Mouse (Mus musculus): ENCODE measurements around the gene Pitpnc1. TPM values are rescaled to one million over a fixed set of nuclear protein-coding genes. Genes with fewer than 3 reads are reported as not detected.
A peak's percentile ranks its signal among the peaks of the same experiment; 100 is the strongest.

Pitpnc1 gene
- total RNA-seq, 2 experiments from 2014 or later: 61.1 to 64.3 TPM

DNA sequence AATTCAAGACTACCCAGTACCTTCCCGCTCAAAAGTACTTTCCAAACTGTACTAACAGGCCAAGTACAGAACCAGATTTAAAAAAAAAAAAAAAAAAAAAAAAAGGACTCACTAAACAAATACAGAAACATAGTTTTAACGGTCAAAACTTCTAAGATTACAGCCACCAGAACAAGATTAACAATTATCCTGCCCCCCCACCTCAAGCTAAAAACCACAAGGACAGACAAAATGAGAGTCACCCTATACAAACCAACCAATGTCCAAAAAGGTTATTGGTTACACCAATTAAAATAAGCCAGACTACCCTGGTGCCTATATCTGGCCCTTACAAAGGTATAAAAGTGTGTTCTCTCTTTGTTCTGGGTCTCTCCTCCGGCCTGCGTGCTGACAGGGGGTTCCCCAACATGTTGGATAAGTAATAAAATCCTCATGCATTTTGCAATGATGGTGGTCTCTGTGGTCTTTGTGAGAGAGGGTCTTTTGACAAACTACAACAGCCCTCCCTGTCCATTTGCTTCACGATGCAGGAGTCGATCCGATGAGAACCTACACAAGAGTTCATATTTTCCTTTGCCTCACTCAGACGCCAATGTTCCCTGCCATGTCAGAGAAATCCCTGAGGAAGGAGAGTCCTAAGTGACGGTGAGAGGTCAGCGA is 54.5 kb downstream of the Pitpnc1 start:
- DNase-seq (ENCODE audit: low spot score in 2 of 2): no peak
- intact Hi-C loops (cut with DNase I): no loop called here

DNA sequence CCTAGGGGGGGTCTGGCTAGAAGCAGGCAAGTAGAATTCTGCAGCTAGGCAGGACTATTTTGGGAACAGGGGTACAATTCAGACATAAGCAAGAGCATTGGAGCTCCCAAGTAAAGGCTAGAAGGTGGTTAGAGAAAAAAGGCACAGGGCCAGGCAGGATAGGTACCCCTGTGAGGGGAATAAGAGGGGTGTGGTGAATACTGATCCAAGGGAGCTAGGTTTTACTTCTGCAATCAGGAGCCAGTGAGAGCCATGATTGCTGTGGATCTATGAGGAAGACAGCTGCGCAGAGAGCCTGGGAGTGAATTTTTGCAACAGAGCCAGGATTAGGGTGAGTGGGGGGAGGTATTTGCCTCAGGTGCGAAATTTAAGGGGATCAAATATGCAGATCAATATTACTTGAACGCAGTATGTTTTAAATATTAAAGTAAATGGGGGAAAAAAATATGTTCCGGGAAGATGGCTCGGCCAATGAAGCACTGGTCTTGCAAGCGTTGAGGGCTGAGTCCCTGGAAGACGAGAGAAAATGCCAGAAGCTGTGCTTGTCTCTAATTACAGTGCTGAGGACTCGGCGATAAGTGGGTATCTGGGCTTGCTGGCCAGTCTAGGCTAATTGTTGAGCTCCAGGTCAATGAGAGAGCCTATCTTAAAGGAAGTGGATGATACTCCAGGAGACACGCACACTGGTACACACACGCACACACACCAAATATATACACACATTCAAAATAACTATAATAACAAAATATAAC is 55.3 kb downstream of the Pitpnc1 start:
- no peak for DNase-seq (ENCODE audit: low spot score in 2 of 2)
- intact Hi-C loops (cut with DNase I): no loop called here

DNA sequence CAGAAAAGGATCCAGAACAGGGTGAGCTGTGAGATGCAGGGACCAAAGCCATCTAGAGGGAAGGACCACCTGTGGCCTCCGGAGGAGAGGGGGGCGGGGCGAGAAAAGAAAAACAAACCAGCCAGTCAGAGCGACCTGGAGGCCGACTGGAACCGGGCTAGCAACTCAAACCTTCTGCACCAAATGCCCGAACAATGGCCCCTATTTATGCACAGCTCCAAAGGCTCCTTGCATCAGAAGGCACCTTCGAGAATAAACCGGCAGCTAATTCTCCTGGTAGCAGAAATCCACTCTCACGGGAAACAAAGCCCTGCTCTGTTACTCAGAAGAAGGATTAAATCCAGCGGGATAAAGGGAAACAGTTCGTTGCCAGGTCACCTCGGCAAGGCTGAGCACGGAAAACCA is 57.2 kb downstream of the Pitpnc1 start:
- peak; percentile 49 for DNase-seq (ENCODE audit: low spot score in 2 of 2)
- intact Hi-C loops (cut with DNase I): no loop called here

DNA sequence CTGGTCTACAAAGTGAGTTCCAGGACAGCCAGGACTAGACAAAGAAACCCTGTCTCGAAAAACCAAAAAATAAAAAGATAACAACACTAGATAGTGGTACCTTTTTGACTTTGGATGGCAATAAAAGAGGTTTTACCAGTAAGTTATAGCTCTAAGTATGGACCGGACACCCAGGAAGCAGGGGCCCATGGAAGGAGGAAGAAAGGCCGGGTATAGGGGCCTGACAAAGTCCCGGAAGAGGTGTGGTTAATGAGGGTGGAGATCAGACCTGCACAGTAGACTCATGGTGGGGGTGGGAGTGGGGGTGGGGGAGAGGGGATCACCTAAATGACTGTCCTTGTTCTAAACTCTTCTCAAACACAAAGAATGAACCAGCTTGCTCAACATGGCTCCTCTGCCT is 58.4 kb downstream of the Pitpnc1 start:
- intact Hi-C loops (cut with DNase I): no loop called here
- DNase-seq (ENCODE audit: low spot score in 2 of 2): no peak

DNA sequence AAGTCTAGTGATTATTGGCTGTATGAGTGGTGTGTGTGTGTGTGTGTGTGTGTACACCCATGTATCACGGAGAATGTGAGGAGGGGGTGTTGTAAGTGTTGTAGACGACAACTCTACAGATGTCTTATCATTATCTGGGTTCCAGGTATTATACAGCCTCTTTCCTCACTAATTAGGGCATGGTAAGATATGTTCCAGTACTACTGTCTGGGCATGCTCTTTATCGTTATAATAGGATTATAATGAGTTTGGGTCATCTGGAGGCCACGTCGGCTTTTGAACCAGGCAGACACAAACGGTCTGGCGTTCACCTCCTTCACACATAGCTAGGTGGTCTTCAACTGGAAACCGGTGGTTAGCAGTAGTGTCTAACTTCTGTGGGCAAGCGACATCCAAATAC is 58.9 kb downstream of the Pitpnc1 start:
- DNase-seq (ENCODE audit: low spot score in 2 of 2): no peak
- intact Hi-C loops (cut with DNase I): no loop called here

DNA sequence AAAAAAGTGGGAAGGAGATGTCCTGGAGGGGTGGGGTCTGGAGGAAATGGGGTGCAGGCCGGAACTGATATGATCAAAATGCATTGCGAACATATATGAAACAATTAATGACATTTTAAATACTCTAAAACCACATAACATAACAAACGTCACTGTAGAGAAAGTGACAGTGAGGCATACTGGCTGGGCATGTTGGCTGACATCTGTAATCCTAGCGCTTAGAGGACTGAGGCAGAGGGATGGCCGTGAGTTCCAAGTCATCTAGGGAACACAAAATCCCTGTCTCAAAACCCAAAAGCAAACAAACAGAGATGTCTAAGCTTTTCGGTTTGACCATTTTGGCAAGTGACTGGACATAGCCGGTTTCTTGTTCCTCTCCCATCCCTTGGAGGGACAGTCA is 59.7 kb downstream of the Pitpnc1 start:
- intact Hi-C loops (cut with DNase I): no loop called here
- no peak for DNase-seq (ENCODE audit: low spot score in 2 of 2)

DNA sequence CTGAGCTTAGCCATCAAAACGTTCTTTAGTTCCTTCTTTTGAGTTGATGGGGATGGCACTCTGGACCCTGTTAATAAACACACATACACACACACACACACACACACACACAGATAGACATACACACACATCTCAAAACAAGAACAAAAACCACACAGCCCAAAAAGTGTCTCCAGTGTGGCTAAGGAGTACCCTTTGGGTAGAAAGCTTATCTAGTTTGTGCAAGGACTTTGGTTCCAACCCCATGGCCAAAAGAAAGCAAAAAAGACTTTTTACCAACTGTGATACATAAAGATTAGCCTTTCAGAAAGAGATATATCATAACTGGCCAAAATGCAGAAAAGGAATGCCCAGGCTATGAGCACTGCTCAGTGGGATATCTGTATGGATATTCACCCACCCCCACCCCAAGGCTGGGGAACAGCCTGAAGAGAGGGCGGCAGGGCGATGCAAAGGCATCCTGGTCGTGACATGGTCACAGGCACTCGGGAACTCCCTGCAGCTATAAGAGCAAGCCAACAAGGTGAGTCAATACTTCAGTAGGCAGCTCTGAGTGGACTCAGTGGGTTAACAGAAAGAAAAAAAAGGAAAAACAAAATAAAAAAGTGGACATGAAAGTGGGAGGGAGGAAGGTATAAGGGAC is 60.3 kb downstream of the Pitpnc1 start:
- intact Hi-C loops (cut with DNase I): no loop called here
- no peak for DNase-seq (ENCODE audit: low spot score in 2 of 2)

DNA sequence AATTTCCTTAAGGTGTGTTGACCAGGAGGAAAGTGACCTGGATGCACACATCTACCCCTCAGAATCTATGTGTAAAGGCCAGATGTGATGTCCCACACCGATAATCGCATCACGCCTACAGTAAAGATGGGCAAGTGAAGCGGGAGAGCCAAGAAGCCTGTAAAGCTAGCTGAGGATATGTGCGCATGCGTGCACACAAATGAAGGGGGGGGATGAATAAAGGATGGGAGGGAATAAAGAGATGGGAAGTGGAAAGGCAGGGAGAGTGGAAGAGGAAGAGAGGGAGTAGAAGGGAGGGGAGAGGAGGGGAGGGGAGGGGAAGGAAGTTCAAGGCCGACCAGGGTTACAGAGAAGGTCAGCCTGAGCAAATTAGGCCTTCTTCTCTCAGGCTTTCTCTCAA is 61.6 kb downstream of the Pitpnc1 start:
- DNase-seq (ENCODE audit: low spot score in 2 of 2): no peak
- intact Hi-C loops (cut with DNase I): no loop called here

DNA sequence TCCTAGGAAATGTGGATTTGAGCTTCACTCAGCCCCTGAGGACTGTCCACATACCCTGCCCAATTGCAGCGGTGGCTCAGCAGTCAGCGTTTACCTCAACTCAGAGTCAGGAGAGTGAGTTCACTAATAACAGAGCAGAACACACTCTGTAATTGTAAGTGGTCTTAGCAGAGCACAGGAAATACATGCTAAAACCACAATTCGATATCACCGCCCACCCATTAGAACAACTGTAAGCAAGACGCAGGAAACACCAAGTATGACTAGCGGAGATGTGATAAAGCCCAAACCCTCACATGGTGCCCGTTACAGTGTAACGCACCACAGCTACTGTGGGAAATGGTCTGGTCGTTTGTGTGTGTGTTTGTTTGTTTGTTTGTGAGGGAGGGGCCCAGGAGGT is 62.8 kb downstream of the Pitpnc1 start:
- intact Hi-C loops (cut with DNase I): no loop called here
- DNase-seq (ENCODE audit: low spot score in 2 of 2): no peak

DNA sequence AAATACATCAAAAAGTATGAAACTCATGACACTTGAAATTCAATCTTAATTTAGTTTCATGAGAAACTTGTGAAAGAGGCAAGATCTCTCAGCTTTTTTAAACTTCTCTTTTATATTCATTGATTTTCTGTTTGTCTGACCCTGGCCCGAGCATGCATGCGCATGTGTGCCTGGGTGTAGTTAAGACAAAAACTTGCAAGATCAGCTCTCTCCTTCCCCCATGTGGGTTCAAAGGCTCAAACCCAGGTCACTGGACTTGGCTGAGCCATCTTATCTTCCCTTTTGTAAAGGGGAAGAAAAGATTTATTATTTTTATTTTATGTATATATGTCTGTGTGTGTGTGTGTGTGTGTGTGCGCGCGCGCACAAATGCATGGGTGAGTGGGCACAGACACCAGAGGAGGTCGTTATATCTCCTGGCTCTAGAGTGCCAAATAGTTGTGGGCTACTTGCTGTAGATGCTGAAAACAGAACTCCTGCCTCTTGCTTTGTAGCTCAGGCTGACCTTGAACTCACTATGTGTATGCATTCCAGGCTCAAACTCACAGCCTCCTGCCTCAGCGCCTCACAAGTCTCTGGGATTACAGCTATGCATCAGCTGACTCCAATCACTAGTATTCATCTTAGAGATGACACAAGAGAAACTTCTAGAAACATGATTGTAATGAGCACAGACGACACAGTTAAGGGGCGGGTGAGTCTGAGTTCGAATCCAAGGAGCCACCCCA is 64.7 kb downstream of the Pitpnc1 start:
- intact Hi-C loops (cut with DNase I): no loop called here
- no peak for DNase-seq (ENCODE audit: low spot score in 2 of 2)

DNA sequence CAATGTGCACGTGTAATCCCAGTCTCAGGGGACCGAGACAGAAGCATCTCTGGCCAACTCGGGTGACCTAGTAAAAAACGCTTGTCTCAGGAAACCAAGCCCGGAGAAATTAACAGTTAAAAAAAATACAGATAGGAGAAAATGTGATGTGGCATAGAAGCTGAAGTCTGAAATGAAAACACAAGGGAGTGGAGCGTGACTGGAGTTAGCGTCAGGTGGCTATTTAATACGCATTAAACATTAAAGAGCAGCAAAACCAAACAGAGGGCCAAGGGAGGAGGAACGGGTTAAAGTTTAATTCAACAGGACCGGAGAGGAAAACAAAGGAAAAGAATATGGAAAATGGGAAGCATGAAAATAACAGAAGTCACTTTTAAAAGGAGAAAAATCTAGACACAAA is 67.2 kb downstream of the Pitpnc1 start:
- intact Hi-C loops (cut with DNase I): no loop called here
- DNase-seq (ENCODE audit: low spot score in 2 of 2): no peak

DNA sequence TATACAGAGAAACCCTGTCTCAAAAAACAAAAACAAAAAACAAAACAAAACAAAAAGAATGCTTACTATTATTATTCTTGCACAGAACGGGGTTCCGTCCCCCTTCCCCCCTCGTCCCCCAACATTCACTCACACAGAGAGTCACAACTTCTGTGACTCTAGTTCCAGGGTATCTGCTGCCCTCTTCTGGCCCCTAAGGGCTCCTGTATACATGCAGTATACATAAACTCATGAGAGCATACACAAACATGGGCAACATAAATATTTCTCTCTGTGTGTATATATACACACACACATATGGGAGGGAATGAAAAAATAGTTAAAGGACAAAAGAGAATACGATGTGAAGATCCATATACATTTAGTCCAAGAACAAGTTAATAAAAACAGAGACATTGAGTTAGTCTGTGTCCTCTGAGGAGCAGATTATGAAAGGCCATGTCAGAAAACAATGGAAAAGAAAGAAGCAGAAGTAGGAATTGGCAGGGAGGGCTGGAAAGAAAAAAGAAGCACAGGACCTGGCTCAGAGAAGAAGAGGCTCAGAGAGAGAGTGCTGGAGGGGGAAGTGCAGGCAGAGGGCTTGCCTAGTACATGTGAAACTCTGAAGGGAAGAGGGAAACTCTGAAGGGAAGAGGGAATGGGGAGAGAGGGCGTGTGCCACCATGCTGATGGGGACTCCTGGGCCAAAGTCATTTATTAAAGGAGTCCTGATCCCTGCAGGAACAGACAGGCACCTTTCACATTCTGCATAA is 68.5 kb downstream of the Pitpnc1 start:
- DNase-seq (ENCODE audit: low spot score in 2 of 2): no peak
- intact Hi-C loops (cut with DNase I): no loop called here

DNA sequence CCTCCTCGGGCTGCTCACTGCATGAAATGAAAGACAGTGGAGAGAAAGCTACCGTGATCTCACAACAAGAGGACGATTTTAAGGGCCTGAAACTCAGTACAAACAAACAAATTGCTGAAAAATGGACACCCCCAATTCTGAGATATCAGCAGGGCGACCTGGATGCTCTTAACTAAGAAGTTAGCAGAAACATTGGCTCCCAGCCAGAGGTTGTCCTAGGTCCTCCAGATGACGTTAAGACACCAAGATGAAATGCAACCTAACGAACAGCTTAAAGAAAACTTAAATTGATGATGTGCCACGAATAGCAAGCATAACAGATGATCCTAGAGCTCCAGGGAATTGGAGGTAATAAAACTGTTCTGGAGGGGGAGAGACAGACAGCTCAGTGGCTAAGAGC is 69.7 kb downstream of the Pitpnc1 start:
- intact Hi-C loops (cut with DNase I): no loop called here
- DNase-seq (ENCODE audit: low spot score in 2 of 2): no peak

DNA sequence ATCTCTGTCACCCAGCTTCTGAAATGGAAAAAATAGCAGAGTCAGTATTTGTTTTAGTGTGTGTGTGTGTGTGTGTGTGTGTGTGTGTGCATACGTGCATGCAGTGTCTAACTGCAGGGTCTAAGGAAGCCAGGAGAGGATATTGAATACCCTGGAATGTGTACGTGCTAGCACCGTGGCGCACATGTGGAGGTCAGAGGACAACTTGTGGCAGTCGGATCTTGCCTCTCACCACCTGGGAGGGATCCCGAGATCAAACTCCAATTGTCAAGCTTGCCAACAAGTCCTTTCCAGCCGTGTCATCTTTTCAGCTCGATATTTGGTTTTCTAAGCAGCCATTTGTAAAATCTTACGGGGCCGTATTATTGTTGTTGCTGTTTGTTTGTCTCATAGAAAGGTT is 70.5 kb downstream of the Pitpnc1 start:
- intact Hi-C loops (cut with DNase I): no loop called here

DNA sequence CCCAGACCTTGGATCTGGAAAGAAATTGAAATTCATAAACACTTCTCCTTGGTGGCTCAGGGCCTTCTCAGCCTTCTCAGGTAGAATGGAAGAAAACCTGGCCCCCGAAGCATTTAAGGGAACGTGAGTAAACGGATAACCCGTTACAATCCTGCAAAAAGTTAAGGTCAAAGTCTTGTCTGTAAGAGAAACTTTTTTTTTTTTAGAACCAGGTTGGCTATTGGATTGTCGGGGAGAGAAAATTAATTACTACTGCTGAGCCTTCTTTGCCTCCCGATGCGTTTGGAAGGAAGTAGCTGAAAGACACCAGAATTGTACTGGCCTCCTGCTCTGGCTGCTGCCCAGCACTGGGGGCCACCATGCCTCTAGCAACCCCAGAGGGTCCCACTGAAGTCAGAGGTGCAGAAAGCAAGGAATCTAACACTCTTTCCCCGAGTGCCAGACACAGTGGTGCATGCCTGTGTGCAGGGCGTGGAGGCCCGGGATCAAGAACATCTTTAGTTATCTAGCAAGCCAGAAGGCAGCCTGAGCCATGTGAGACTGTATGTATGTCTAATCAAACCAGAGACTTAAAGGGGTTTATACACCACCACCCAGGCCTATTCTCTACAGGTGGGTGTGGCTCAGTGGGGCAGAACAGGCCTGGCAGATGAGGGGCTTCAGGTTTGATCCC is 73.0 kb downstream of the Pitpnc1 start:
- no peak for DNase-seq (ENCODE audit: low spot score in 2 of 2)
- intact Hi-C loops (cut with DNase I): loop anchor here (5.0 kb wide), 1 partner anchor 70 kb away; no protein-coding TSS in a partner anchor

More for the DNA sequence above, 70.5 kb downstream of the Pitpnc1 start:
- no peak for DNase-seq (ENCODE audit: low spot score in 2 of 2)

DNA sequence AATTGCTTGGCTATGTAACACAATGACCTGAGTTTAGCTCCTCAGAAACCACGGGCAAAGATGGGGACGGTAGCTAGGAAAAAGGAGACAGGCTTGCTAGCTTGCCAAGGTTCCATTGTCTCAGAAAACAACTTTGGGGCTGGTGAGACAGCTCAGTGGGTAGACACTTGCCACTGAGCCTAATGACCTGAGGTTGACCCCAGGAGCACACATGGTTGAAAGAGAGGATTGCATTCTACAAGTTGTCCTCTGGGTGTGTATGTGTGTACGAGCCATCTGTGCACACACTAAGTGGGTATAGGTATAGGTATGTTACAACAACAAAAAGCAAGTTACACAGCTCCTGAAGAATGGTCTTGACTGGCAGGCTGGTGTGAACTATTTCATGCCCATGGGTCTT is 76.3 kb downstream of the Pitpnc1 start:
- DNase-seq (ENCODE audit: low spot score in 2 of 2): no peak
- intact Hi-C loops (cut with DNase I): no loop called here

DNA sequence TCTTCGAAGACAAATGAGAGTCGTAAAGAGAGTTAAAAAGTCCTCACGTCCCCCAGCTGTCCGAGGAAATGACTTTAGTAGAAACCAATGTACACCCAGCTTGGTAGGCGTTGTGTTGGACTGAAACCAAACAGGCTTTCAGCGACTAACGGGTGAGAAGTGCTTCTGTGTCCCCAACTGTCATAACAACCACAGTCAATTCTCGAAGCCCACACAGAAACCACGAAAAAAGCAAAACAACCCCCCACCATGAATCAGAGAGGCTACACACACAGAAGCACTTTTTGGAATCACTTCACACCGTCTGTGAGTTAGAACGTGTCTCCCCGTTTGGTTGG is 76.7 kb downstream of the Pitpnc1 start:
- DNase-seq (ENCODE audit: low spot score in 2 of 2): peak; percentile 41 to 77
- intact Hi-C loops (cut with DNase I): no loop called here

DNA sequence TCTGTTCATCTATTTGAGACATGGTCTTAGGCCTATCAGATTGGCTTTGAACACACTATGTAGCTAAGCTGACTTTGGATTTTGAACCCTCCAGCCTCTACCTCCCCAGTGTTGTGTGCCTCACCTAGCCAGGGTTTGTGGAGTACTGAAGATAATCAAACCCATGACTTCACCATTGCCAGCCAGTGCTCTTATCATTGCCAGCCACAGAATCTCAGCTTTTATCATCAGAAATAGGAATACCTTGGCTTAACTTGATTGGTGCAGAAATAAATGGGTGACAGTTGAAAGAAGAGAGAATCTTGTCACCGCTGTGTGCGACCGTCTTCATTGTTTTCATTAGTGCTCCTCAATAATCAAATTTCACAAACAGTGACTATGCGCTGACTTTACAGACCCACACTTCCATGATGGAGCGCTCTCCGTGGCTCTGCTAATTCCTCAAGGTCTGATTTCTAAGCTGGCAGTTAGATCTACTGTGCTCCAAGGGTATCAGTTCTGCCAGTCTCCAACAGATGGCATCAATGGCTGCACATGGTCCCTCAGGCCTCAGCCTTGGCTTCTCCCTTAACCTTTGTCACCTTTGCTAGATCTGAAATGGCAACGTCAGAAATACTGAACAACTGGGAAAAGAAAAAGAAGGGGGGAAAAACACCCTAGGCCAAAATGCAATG is 77.2 kb downstream of the Pitpnc1 start:
- intact Hi-C loops (cut with DNase I): no loop called here
- DNase-seq (ENCODE audit: low spot score in 2 of 2): no peak

DNA sequence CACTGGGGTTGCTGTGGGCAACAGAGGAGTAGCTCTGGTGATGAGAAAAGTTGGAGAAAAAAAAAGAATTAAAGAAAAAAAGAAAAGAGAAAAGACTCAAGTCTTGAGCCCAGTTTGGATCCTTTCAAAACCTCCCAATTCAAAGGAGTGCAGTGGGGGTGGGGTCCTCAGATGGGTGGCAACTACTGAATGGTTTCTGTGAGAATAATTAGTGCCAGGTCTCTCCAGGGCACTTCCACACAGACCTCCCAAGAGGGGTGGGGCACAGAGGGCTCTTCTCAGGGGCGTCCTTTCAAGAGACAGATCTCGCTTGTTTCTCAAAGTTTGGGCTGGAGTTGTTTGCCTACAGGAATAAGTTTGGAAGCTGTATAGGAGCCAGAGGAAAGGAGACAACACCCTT is 80.0 kb downstream of the Pitpnc1 start:
- peak in 1 of 2 experiments; percentile 33 for DNase-seq (ENCODE audit: low spot score in 2 of 2)
- intact Hi-C loops (cut with DNase I): no loop called here

Measured in left cerebral cortex, postnatal 14 days (tissue).